Mouse (Mus musculus): ENCODE results near the gene Arl13a. TPM values are rescaled to one million over a fixed set of nuclear protein-coding genes. Genes with fewer than 3 reads are reported as not detected.

Gene Arl13a
- total and polyA plus RNA-seq, 3 experiments = not detected

GRCm38 (mm10) chrX:134141986-134142385 is 45.3 kb upstream of the Arl13a start:
- DNase-seq (ENCODE audit: extremely low read depth) = no peak
- H3K9me3 ChIP-seq (replicated peaks; ENCODE audit: low read length) = no peaks in the 10 kb centered on the region
- no peaks in the 10 kb centered on the region for H3K4me1 ChIP-seq (ENCODE audit: control insufficient read depth in 1 of 2, insufficient read depth in 2 of 2)
- dilution Hi-C loops (cut with MboI; ENCODE audit: extremely low pct_ligation_motif_present, extremely low pct_unique_long_range_greater_than_20kb, low sequenced_read_pairs) (no loop called here), in situ Hi-C loops (cut with MboI; ENCODE audit: low pct_ligation_motif_present, low pct_unique_long_range_greater_than_20kb, low sequenced_read_pairs) (no loop called here)
- H3K4me3 ChIP-seq (replicated peaks in 1 of 3; ENCODE audit: low read depth in 2 of 3, low read length in 2 of 3, poor library complexity in 1 of 3) = no peak overlapping the region
- H3K4me2 ChIP-seq (ENCODE audit: insufficient read depth, low read depth, poor library complexity, severe bottlenecking) = no peak overlapping the region
- TF ChIP-seq HCFC1 (IDR thresholded peaks at IDR 0.05; ENCODE audit: low read depth, low read length) = no peak
- no peak for TF ChIP-seq ELF1 (IDR thresholded peaks at IDR 0.05; ENCODE audit: low read depth, low read length)
- H3K9ac ChIP-seq (ENCODE audit: insufficient read depth, low read depth) = no peak overlapping the region
- no peaks in the 10 kb centered on the region for H3K27me3 ChIP-seq (replicated peaks)
- no peaks in the 10 kb centered on the region for H3K79me2 ChIP-seq (replicated peaks; ENCODE audit: control insufficient read depth, extremely low read depth, insufficient read depth, poor library complexity, severe bottlenecking)
- no peak overlapping the region for H3K27ac ChIP-seq (ENCODE audit: insufficient read depth, low read depth)
- no peaks in the 10 kb centered on the region for H3K36me3 ChIP-seq (replicated peaks in 1 of 2; ENCODE audit: control insufficient read depth in 1 of 2, insufficient read depth in 1 of 2, low read length in 1 of 2)

GRCm38 (mm10) chrX:134158151-134158550 is 29.1 kb upstream of the Arl13a start:
- Histone ChIP-seq H3K27me3 (replicated peaks) (no peaks in the 10 kb centered on the region), H3K4me1 (ENCODE audit: control insufficient read depth in 1 of 2, insufficient read depth in 2 of 2) (peaks cover 0 to 13% of the 10 kb centered on the region in 2 experiments; a peak in 1 of 4 replicates), H3K9me3 (replicated peaks; ENCODE audit: low read length) (no peaks in the 10 kb centered on the region), H3K4me2 (ENCODE audit: insufficient read depth, low read depth, poor library complexity, severe bottlenecking) (no peak overlapping the region), H3K4me3 (replicated peaks in 1 of 3; ENCODE audit: low read depth in 2 of 3, low read length in 2 of 3, poor library complexity in 1 of 3) (no peak overlapping the region), H3K9ac (ENCODE audit: insufficient read depth, low read depth) (no peak overlapping the region), H3K79me2 (replicated peaks; ENCODE audit: control insufficient read depth, extremely low read depth, insufficient read depth, poor library complexity, severe bottlenecking) (no peaks in the 10 kb centered on the region), H3K36me3 (replicated peaks in 1 of 2; ENCODE audit: control insufficient read depth in 1 of 2, insufficient read depth in 1 of 2, low read length in 1 of 2) (no peaks in the 10 kb centered on the region), H3K27ac (ENCODE audit: insufficient read depth, low read depth) (no peak overlapping the region)
- dilution Hi-C loops (cut with MboI; ENCODE audit: extremely low pct_ligation_motif_present, extremely low pct_unique_long_range_greater_than_20kb, low sequenced_read_pairs) (no loop called here), in situ Hi-C loops (cut with MboI; ENCODE audit: low pct_ligation_motif_present, low pct_unique_long_range_greater_than_20kb, low sequenced_read_pairs) (no loop called here)
- no peak for DNase-seq (ENCODE audit: extremely low read depth)
- TF ChIP-seq EP300 (IDR thresholded peaks at IDR 0.05; ENCODE audit: low read length) (no peak), CTCF (conservative IDR thresholded peaks at IDR 0.05 in 1 of 2, IDR thresholded peaks at IDR 0.05 in 1 of 2; ENCODE audit: low read depth in 2 of 2, low read length in 2 of 2) (no peak), UBTF (IDR thresholded peaks at IDR 0.05; ENCODE audit: low read depth, low read length) (no peak), BHLHE40 (IDR thresholded peaks at IDR 0.05; ENCODE audit: low read depth, low read length) (no peak), GABPA (IDR thresholded peaks at IDR 0.05; ENCODE audit: insufficient replicate concordance, low read depth, low read length) (no peak), CHD2 (IDR thresholded peaks at IDR 0.05; ENCODE audit: low read length) (no peak), TCF12 (IDR thresholded peaks at IDR 0.05; ENCODE audit: low read depth, low read length) (no peak), TBP (conservative IDR thresholded peaks at IDR 0.05; ENCODE audit: low read depth, low read length) (no peak), MXI1 (IDR thresholded peaks at IDR 0.05; ENCODE audit: low read depth, low read length) (no peak), NELFE (IDR thresholded peaks at IDR 0.05; ENCODE audit: low read depth, low read length) (no peak), KAT2A (IDR thresholded peaks at IDR 0.05; ENCODE audit: insufficient replicate concordance, low read length) (no peak), ZKSCAN1 (IDR thresholded peaks at IDR 0.05; ENCODE audit: borderline replicate concordance, low read depth, low read length) (no peak), SMC3 (IDR thresholded peaks at IDR 0.05; ENCODE audit: low read depth, low read length) (no peak), ELF1 (IDR thresholded peaks at IDR 0.05; ENCODE audit: low read depth, low read length) (no peak), RAD21 (IDR thresholded peaks at IDR 0.05; ENCODE audit: low read depth, low read length) (no peak), RCOR1 (conservative IDR thresholded peaks at IDR 0.05; ENCODE audit: low read depth, low read length) (no peak)

All from CH12.LX (cell line).